Mouse (Mus musculus) forebrain, embryonic 13.5 days (tissue): ENCODE data around the gene Col18a1. TPM values are rescaled to one million over a fixed set of nuclear protein-coding genes. Genes with fewer than 3 reads are reported as not detected.
A peak's percentile ranks its signal among the peaks of the same experiment; 100 is the strongest.

Experiments used
- ATAC-seq: fragments of 200-750 bp; cut with Nextera tagmentation; 2 replicates; pipeline ENCODE4 v1.8.0; 2017
- H3K27ac ChIP-seq: fragments of 300-500 bp; sonication (generic); 2 replicates; pipeline ENCODE4 v1.5.1; 2015; ENCODE audit warnings: inconsistent platforms, mild to moderate bottlenecking, moderate library complexity
- H3K27me3 ChIP-seq: fragments of 300-500 bp; sonication (generic); 2 replicates; pipeline ENCODE4 v1.6.1; 2015; ENCODE audit warnings: mild to moderate bottlenecking, inconsistent platforms
- H3K36me3 ChIP-seq: fragments of 300-500 bp; sonication (generic); 2 replicates; pipeline ENCODE4 v1.6.1; 2015; ENCODE audit warnings: mild to moderate bottlenecking, inconsistent platforms; ENCODE audit not compliant: poor library complexity, severe bottlenecking
- H3K4me1 ChIP-seq: fragments of 300-500 bp; sonication (generic); 2 replicates; pipeline ENCODE4 v1.6.1; 2015; ENCODE audit warnings: inconsistent platforms
- H3K4me2 ChIP-seq: fragments of 300-500 bp; sonication (generic); 2 replicates; pipeline ENCODE4 v1.6.1; 2015; ENCODE audit warnings: inconsistent platforms, mild to moderate bottlenecking, moderate library complexity
- H3K4me3 ChIP-seq: fragments of 300-500 bp; sonication (generic); 2 replicates; pipeline ENCODE4 v1.5.1; 2015; ENCODE audit warnings: mild to moderate bottlenecking, inconsistent platforms
- H3K9ac ChIP-seq: fragments of 300-500 bp; sonication (generic); 2 replicates; pipeline ENCODE4 v1.6.1; 2015; ENCODE audit warnings: mild to moderate bottlenecking, inconsistent platforms
- H3K9me3 ChIP-seq: fragments of 300-500 bp; sonication (generic); replicated peaks from 2 replicates; pipeline ENCODE4 v1.6.1; 2016; ENCODE audit warnings: inconsistent platforms
- WGBS: fragments of 180-500 bp; shearing (Covaris S2); methylation state at CpG from one replicate; pipeline ENCODE4 v1.1.7; 2015; 5-methylcytosine and 5-hydroxymethylcytosine counted together
- polyA plus RNA-seq: library from polyadenylated mRNA; unstranded; fragments of >200 nt; fragmentation: Nextera tagmentation; extraction: Ambion mirVana; gene quantifications from 2 replicates; pipeline ENCODE4 v1.2.1, GENCODE M21; 2015

Col18a1 gene
- polyA plus RNA-seq, 1 experiment from 2014 or later: 35.5 TPM

- Histone ChIP-seq H3K9me3 (no peaks in the 10 kb centered on the region), H3K4me1 (no peaks in the 10 kb centered on the region), H3K4me2 (no peak overlapping the region), H3K36me3 (peaks cover 19% of the 10 kb centered on the region), H3K4me3 (no peak overlapping the region), H3K27me3 (no peaks in the 10 kb centered on the region), H3K27ac (no peak overlapping the region), H3K9ac (no peak overlapping the region)
- WGBS: 58% methylated on average over 4 of the region's 4 CpGs
- no peak for ATAC-seq
Observed at GRCm38 (mm10) chr10:77070072-77070471, 96.3 kb downstream of the Col18a1 start.

- 90% methylated on average over 7 of the region's 7 CpGs for WGBS
- H3K4me3 ChIP-seq: no peak overlapping the region
- peaks cover 25% of the 10 kb centered on the region for H3K36me3 ChIP-seq
- H3K9ac ChIP-seq: no peak overlapping the region
- no peaks in the 10 kb centered on the region for H3K9me3 ChIP-seq
- H3K4me1 ChIP-seq: no peaks in the 10 kb centered on the region
- ATAC-seq: no peak
- no peak overlapping the region for H3K4me2 ChIP-seq
- no peak overlapping the region for H3K27ac ChIP-seq
- H3K27me3 ChIP-seq: no peaks in the 10 kb centered on the region
Observed at GRCm38 (mm10) chr10:77068469-77068868, 97.9 kb downstream of the Col18a1 start.

GRCm38 (mm10) chr10:77064659-77065058 lies 101.7 kb downstream of the Col18a1 start:
- no peak for ATAC-seq
- Histone ChIP-seq H3K27me3 (no peaks in the 10 kb centered on the region), H3K4me1 (no peaks in the 10 kb centered on the region), H3K36me3 (peaks cover 23% of the 10 kb centered on the region; the same call in 1 of the 2 replicates), H3K9me3 (no peaks in the 10 kb centered on the region), H3K4me3 (no peak overlapping the region), H3K27ac (no peak overlapping the region), H3K4me2 (no peak overlapping the region), H3K9ac (no peak overlapping the region)

GRCm38 (mm10) chr10:77064239-77064638 lies 102.1 kb downstream of the Col18a1 start:
- Histone ChIP-seq H3K4me3 (no peak overlapping the region), H3K4me1 (no peaks in the 10 kb centered on the region)
- 94% methylated on average over 3 of the region's 3 CpGs for WGBS

GRCm38 (mm10) chr10:77062393-77063010 lies 103.8 kb downstream of the Col18a1 start:
- Histone ChIP-seq H3K4me2 (no peak overlapping the region), H3K9me3 (no peaks in the 10 kb centered on the region), H3K27ac (no peak overlapping the region), H3K4me1 (no peaks in the 10 kb centered on the region), H3K36me3 (peaks cover 23% of the 10 kb centered on the region; the same call in 1 of the 2 replicates), H3K9ac (no peak overlapping the region), H3K27me3 (no peaks in the 10 kb centered on the region), H3K4me3 (no peak overlapping the region)
- WGBS: 89% methylated on average over 11 of the region's 11 CpGs
- no peak for ATAC-seq

More at GRCm38 (mm10) chr10:77064239-77064638, 102.1 kb downstream of the Col18a1 start:
- no peak overlapping the region for H3K9ac ChIP-seq
- no peak overlapping the region for H3K4me2 ChIP-seq
- no peak overlapping the region for H3K27ac ChIP-seq
- no peak for ATAC-seq
- H3K36me3 ChIP-seq: peaks cover 23% of the 10 kb centered on the region; the same call in 1 of the 2 replicates
- no peaks in the 10 kb centered on the region for H3K27me3 ChIP-seq
- H3K9me3 ChIP-seq: no peaks in the 10 kb centered on the region

- no peak overlapping the region for H3K9ac ChIP-seq
- H3K4me2 ChIP-seq: no peak overlapping the region
- H3K27me3 ChIP-seq: no peaks in the 10 kb centered on the region
- H3K4me3 ChIP-seq: no peak overlapping the region
- no peak overlapping the region for H3K27ac ChIP-seq
- WGBS: 80% methylated on average over 3 of the region's 3 CpGs
- ATAC-seq: no peak
- H3K9me3 ChIP-seq: no peaks in the 10 kb centered on the region
- peaks cover 19% of the 10 kb centered on the region; the same call in 1 of the 2 replicates for H3K36me3 ChIP-seq
- H3K4me1 ChIP-seq: no peaks in the 10 kb centered on the region
Observed at GRCm38 (mm10) chr10:77061426-77061825, 104.9 kb downstream of the Col18a1 start.

- H3K36me3 ChIP-seq: peaks cover 23% of the 10 kb centered on the region
- ATAC-seq: no peak
- H3K9me3 ChIP-seq: no peaks in the 10 kb centered on the region
- H3K27ac ChIP-seq: no peak overlapping the region
- H3K4me1 ChIP-seq: no peaks in the 10 kb centered on the region
- H3K27me3 ChIP-seq: no peaks in the 10 kb centered on the region
- H3K4me2 ChIP-seq: no peak overlapping the region
- WGBS: 81% methylated on average over 10 of the region's 10 CpGs
- no peak overlapping the region for H3K9ac ChIP-seq
- H3K4me3 ChIP-seq: no peak overlapping the region
Observed at GRCm38 (mm10) chr10:77056768-77057167, 109.6 kb downstream of the Col18a1 start.

GRCm38 (mm10) chr10:77048606-77049005 lies 117.7 kb downstream of the Col18a1 start:
- H3K36me3 ChIP-seq: peaks cover 92% of the 10 kb centered on the region
- H3K9ac ChIP-seq: no peak overlapping the region
- no peak for ATAC-seq
- H3K9me3 ChIP-seq: no peaks in the 10 kb centered on the region
- no peaks in the 10 kb centered on the region for H3K27me3 ChIP-seq
- H3K4me3 ChIP-seq: no peak overlapping the region
- 91% methylated on average over 3 of the region's 3 CpGs for WGBS
- no peak overlapping the region for H3K4me2 ChIP-seq
- no peak overlapping the region for H3K27ac ChIP-seq
- H3K4me1 ChIP-seq: no peaks in the 10 kb centered on the region

GRCm38 (mm10) chr10:77048196-77048595 lies 118.2 kb downstream of the Col18a1 start:
- Histone ChIP-seq H3K9me3 (no peaks in the 10 kb centered on the region), H3K36me3 (peaks cover 92% of the 10 kb centered on the region), H3K4me1 (no peaks in the 10 kb centered on the region), H3K4me2 (no peak overlapping the region), H3K27ac (no peak overlapping the region), H3K9ac (no peak overlapping the region), H3K4me3 (no peak overlapping the region), H3K27me3 (no peaks in the 10 kb centered on the region)
- 86% methylated on average over 4 of the region's 4 CpGs for WGBS
- ATAC-seq: no peak

GRCm38 (mm10) chr10:77038579-77039174 lies 127.7 kb downstream of the Col18a1 start:
- Histone ChIP-seq H3K4me1 (peaks cover 19% of the 10 kb centered on the region), H3K27ac (no peak overlapping the region), H3K27me3 (no peaks in the 10 kb centered on the region), H3K9me3 (no peaks in the 10 kb centered on the region), H3K4me2 (no peak overlapping the region), H3K9ac (no peak overlapping the region), H3K36me3 (peaks cover 61% of the 10 kb centered on the region), H3K4me3 (no peak overlapping the region)
- no peak for ATAC-seq
- WGBS: 65% methylated on average over 8 of the region's 8 CpGs

GRCm38 (mm10) chr10:77035487-77035886 lies 130.9 kb downstream of the Col18a1 start:
- H3K9me3 ChIP-seq: no peaks in the 10 kb centered on the region
- no peak overlapping the region for H3K27ac ChIP-seq
- no peaks in the 10 kb centered on the region for H3K27me3 ChIP-seq
- ATAC-seq: no peak
- H3K9ac ChIP-seq: no peak overlapping the region
- WGBS: 91% methylated on average over 6 of the region's 6 CpGs
- H3K4me3 ChIP-seq: no peak overlapping the region
- no peak overlapping the region for H3K4me2 ChIP-seq
- H3K36me3 ChIP-seq: peaks cover 32% of the 10 kb centered on the region
- peaks cover 25% of the 10 kb centered on the region for H3K4me1 ChIP-seq

- H3K4me2 ChIP-seq: peak overlapping the region; percentile 92
- H3K4me1 ChIP-seq: peaks cover 25% of the 10 kb centered on the region
- no peaks in the 10 kb centered on the region for H3K9me3 ChIP-seq
- H3K9ac ChIP-seq: peak overlapping the region; percentile 77
- no peaks in the 10 kb centered on the region for H3K27me3 ChIP-seq
- peak overlapping the region; percentile 65 for H3K4me3 ChIP-seq
- peak; percentile 78 for ATAC-seq
- H3K27ac ChIP-seq: no peak overlapping the region
- peaks cover 12% of the 10 kb centered on the region for H3K36me3 ChIP-seq
- WGBS: under 1% methylated on average over 30 of the region's 30 CpGs
Observed at GRCm38 (mm10) chr10:77033323-77034025, 132.9 kb downstream of the Col18a1 start.
